Mouse (Mus musculus) hindbrain, embryonic 16.5 days (tissue): ENCODE results near the gene Macc1. TPM values are rescaled to one million over a fixed set of nuclear protein-coding genes. Genes with fewer than 3 reads are reported as not detected.

Experiments
- ATAC-seq: fragments of 200-750 bp; cut with Nextera tagmentation; 2 replicates; pipeline ENCODE4 v1.8.0; 2017; ENCODE audit warnings: moderate TSS enrichment, moderate library complexity
- H3K27ac ChIP-seq: fragments of 300-500 bp; sonication (generic); 2 replicates; pipeline ENCODE4 v1.5.1; 2014; ENCODE audit warnings: low read depth, mild to moderate bottlenecking, control low read depth, low read length, moderate library complexity
- H3K27me3 ChIP-seq: fragments of 300-500 bp; sonication (generic); replicated peaks from 2 replicates; pipeline ENCODE4 v1.6.1; 2014; ENCODE audit warnings: low read length; ENCODE audit not compliant: control insufficient read depth, insufficient read depth
- H3K36me3 ChIP-seq: fragments of 300-500 bp; sonication (generic); 2 replicates; pipeline ENCODE4 v1.6.1; 2014; ENCODE audit warnings: mild to moderate bottlenecking, low read length, moderate library complexity, mixed read lengths; ENCODE audit not compliant: control insufficient read depth, insufficient read depth
- H3K4me1 ChIP-seq: fragments of 300-500 bp; sonication (generic); 2 replicates; pipeline ENCODE4 v1.6.1; 2014; ENCODE audit warnings: low read depth, low read length; ENCODE audit not compliant: control insufficient read depth, insufficient read depth
- H3K4me2 ChIP-seq: fragments of 300-500 bp; sonication (generic); 2 replicates; pipeline ENCODE4 v1.6.1; 2014; ENCODE audit warnings: mild to moderate bottlenecking, low read length, control low read depth, moderate library complexity
- H3K4me3 ChIP-seq: fragments of 300-500 bp; sonication (generic); 2 replicates; pipeline ENCODE4 v1.5.1; 2014; ENCODE audit warnings: mild to moderate bottlenecking, low read length, control low read depth, moderate library complexity
- H3K9ac ChIP-seq: fragments of 300-500 bp; sonication (generic); 2 replicates; pipeline ENCODE4 v1.6.1; 2014; ENCODE audit warnings: low read depth, mild to moderate bottlenecking, control low read depth, low read length, moderate library complexity
- H3K9me3 ChIP-seq: fragments of 300-500 bp; sonication (generic); 2 replicates; pipeline ENCODE4 v1.6.1; 2014; ENCODE audit warnings: mild to moderate bottlenecking, low read length, moderate library complexity; ENCODE audit not compliant: control insufficient read depth
- WGBS: fragments of 180-500 bp; shearing (Covaris S2); extraction: QIAGEN DNeasy Blood & Tissue Kit; methylation state at CpG from one replicate; pipeline ENCODE4 v1.1.7; 2014; 5-methylcytosine and 5-hydroxymethylcytosine counted together
- polyA plus RNA-seq: library from polyadenylated mRNA; unstranded; fragments of >200 nt; fragmentation: Nextera tagmentation; extraction: Ambion mirVana; gene quantifications from 2 replicates; pipeline ENCODE4 v1.2.1, GENCODE M21; 2015

Gene Macc1
- not detected in 2 replicates for polyA plus RNA-seq

GRCm38 (mm10) chr12:119313970-119314369 lies at the start of gene Macc1:
Gene Macc1, plus strand, starts transcription at chr12:119314270.
- no peak for ATAC-seq
- H3K9ac ChIP-seq, result no peak within 1 kb of the TSS
- no peak within 1 kb of the TSS for H3K27ac ChIP-seq

GRCm38 (mm10) chr12:119264506-119264905 lies 49.6 kb upstream of the Macc1 start:
- no peak overlapping the region for H3K9ac ChIP-seq
- 96% methylated on average over 3 of the region's 3 CpGs for WGBS
- no peaks in the 10 kb centered on the region for H3K9me3 ChIP-seq
- no peaks in the 10 kb centered on the region for H3K27me3 ChIP-seq
- no peaks in the 10 kb centered on the region for H3K36me3 ChIP-seq
- no peak overlapping the region for H3K4me2 ChIP-seq
- ATAC-seq, result no peak
- no peak overlapping the region for H3K4me3 ChIP-seq
- no peaks in the 10 kb centered on the region for H3K4me1 ChIP-seq
- H3K27ac ChIP-seq, result no peak overlapping the region

More at GRCm38 (mm10) chr12:119313970-119314369, at the start of gene Macc1:
- Histone ChIP-seq H3K9me3 (no peaks in the 10 kb centered on the region), H3K36me3 (no peaks in the 10 kb centered on the region), H3K4me2 (no peak within 1 kb of the TSS), H3K27me3 (no peaks in the 10 kb centered on the region), H3K4me3 (no peak within 1 kb of the TSS), H3K4me1 (no peaks in the 10 kb centered on the region)

GRCm38 (mm10) chr12:119268723-119269122 lies 45.3 kb upstream of the Macc1 start:
- Histone ChIP-seq H3K9me3 (no peaks in the 10 kb centered on the region), H3K4me2 (no peak overlapping the region), H3K27me3 (no peaks in the 10 kb centered on the region), H3K9ac (no peak overlapping the region), H3K4me1 (no peaks in the 10 kb centered on the region), H3K4me3 (no peak overlapping the region), H3K27ac (no peak overlapping the region), H3K36me3 (no peaks in the 10 kb centered on the region)
- ATAC-seq, result no peak
- 68% methylated on average over 1 of the region's 1 CpGs for WGBS

- Histone ChIP-seq H3K27me3 (no peaks in the 10 kb centered on the region), H3K4me3 (no peak overlapping the region), H3K4me2 (no peak overlapping the region), H3K9ac (no peak overlapping the region), H3K9me3 (no peaks in the 10 kb centered on the region), H3K4me1 (no peaks in the 10 kb centered on the region), H3K27ac (no peak overlapping the region), H3K36me3 (no peaks in the 10 kb centered on the region)
- WGBS, result 80% methylated on average over 2 of the region's 2 CpGs
- ATAC-seq, result no peak
Measured at GRCm38 (mm10) chr12:119270036-119270435, 44.0 kb upstream of the Macc1 start.

GRCm38 (mm10) chr12:119271964-119272363 lies 42.1 kb upstream of the Macc1 start:
- H3K4me3 ChIP-seq, result no peak overlapping the region
- H3K4me1 ChIP-seq, result no peaks in the 10 kb centered on the region
- H3K36me3 ChIP-seq, result no peaks in the 10 kb centered on the region
- no peaks in the 10 kb centered on the region for H3K27me3 ChIP-seq
- 88% methylated on average over 1 of the region's 1 CpGs for WGBS
- no peaks in the 10 kb centered on the region for H3K9me3 ChIP-seq
- ATAC-seq, result no peak
- H3K4me2 ChIP-seq, result no peak overlapping the region
- no peak overlapping the region for H3K27ac ChIP-seq
- no peak overlapping the region for H3K9ac ChIP-seq

GRCm38 (mm10) chr12:119273605-119274004 lies 40.5 kb upstream of the Macc1 start:
- Histone ChIP-seq H3K36me3 (no peaks in the 10 kb centered on the region), H3K4me1 (no peaks in the 10 kb centered on the region), H3K4me2 (no peak overlapping the region), H3K9me3 (no peaks in the 10 kb centered on the region), H3K9ac (no peak overlapping the region), H3K27ac (no peak overlapping the region), H3K27me3 (no peaks in the 10 kb centered on the region), H3K4me3 (no peak overlapping the region)
- 7% methylated on average over 1 of the region's 1 CpGs for WGBS
- ATAC-seq, result no peak

GRCm38 (mm10) chr12:119276282-119276681 lies 37.8 kb upstream of the Macc1 start:
- H3K9ac ChIP-seq, result no peak overlapping the region
- WGBS, result 78% methylated on average over 1 of the region's 1 CpGs

GRCm38 (mm10) chr12:119291618-119292017 lies 22.5 kb upstream of the Macc1 start:
- no peaks in the 10 kb centered on the region for H3K36me3 ChIP-seq
- no peak overlapping the region for H3K4me2 ChIP-seq
- no peak for ATAC-seq
- 95% methylated on average over 5 of the region's 6 CpGs for WGBS
- no peaks in the 10 kb centered on the region for H3K9me3 ChIP-seq
- no peaks in the 10 kb centered on the region for H3K27me3 ChIP-seq
- no peak overlapping the region for H3K9ac ChIP-seq
- no peak overlapping the region for H3K4me3 ChIP-seq
- no peaks in the 10 kb centered on the region for H3K4me1 ChIP-seq
- H3K27ac ChIP-seq, result no peak overlapping the region

More at GRCm38 (mm10) chr12:119276282-119276681, 37.8 kb upstream of the Macc1 start:
- ATAC-seq, result no peak
- H3K4me1 ChIP-seq, result no peaks in the 10 kb centered on the region
- H3K4me3 ChIP-seq, result no peak overlapping the region
- H3K4me2 ChIP-seq, result no peak overlapping the region
- H3K36me3 ChIP-seq, result no peaks in the 10 kb centered on the region
- no peaks in the 10 kb centered on the region for H3K9me3 ChIP-seq
- H3K27ac ChIP-seq, result no peak overlapping the region
- H3K27me3 ChIP-seq, result no peaks in the 10 kb centered on the region

- no peak for ATAC-seq
Measured at GRCm38 (mm10) chr12:119303618-119304017, 10.5 kb upstream of the Macc1 start.

More at GRCm38 (mm10) chr12:119303618-119304017, 10.5 kb upstream of the Macc1 start:
- Histone ChIP-seq H3K27me3 (no peaks in the 10 kb centered on the region), H3K9ac (no peak overlapping the region), H3K4me2 (no peak overlapping the region), H3K36me3 (no peaks in the 10 kb centered on the region), H3K4me3 (no peak overlapping the region), H3K4me1 (no peaks in the 10 kb centered on the region), H3K9me3 (no peaks in the 10 kb centered on the region), H3K27ac (no peak overlapping the region)
